Mouse (Mus musculus): ENCODE results near the gene Cep128.
"Not testable (repeated sequence)": the region's sequence is repeated elsewhere in the genome, so short reads cannot be mapped to it uniquely, and the experiment has no call there.

Cep128 gene

DNA sequence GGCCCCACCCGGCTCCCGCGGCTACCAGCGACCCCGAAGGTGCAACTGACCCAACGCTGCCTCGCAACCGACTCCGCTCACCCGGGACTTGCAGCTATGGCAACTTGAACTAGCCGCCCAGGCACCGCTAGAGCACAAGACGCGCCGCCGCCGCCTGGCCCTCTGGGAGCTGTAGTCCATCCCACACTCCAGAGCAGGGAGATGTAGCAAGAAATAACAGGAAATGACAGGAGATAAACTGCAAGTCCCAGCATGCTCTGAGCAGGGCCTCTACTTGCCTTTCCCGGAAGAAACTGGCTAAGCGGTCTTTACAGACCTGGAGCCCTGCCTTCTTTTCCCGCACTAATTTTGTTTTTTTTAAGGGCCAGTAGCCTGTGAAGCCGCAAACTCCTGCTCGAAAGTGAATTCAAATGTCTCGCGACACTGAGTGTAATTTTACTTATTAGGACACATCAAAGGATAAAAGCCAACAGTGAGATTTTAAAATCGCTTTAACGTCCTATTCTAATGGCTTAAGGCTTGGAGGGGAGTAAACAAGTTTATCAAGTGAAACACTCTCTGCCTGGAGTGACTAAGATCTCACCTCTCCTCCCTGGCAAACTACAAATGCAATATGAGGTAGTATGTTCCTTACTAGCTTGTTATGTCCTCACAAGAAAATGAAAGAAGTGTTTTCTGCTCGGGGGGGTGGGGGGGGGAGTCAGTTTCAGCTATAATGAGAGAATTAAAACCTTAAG, at the start of gene Cep128, which contains the start of gene Tshr:
Gene Cep128 (minus strand): TSS at position 129 of the 737 bp plus-strand sequence.
Gene Tshr (plus strand): TSS at position 283 of the 737 bp plus-strand sequence.
- in situ Hi-C loops (cut with MboI): loop anchor here (10.0 kb wide), 1 partner anchor 190 kb away; no protein-coding TSS in a partner anchor

DNA sequence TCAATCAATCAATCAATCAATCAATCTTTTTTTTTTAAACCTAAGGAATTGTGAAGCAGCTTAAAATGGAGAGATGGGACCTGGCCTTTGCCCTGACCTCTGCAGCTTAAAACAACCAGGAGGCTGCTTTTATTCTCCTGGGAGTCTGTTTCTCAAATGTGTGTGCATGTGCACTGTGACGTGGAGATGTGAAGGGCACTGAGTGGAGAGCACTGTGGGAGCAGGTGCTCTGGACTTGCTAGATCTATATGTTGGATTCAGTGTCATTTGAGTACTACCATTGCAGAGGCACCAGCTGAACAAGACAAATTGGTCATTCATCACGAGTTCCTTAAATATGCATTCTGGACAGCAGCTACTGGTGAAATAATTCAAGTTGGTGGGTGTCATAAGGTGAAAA, 42.9 kb upstream of the Cep128 start:
- in situ Hi-C loops (cut with MboI): no loop called here

DNA sequence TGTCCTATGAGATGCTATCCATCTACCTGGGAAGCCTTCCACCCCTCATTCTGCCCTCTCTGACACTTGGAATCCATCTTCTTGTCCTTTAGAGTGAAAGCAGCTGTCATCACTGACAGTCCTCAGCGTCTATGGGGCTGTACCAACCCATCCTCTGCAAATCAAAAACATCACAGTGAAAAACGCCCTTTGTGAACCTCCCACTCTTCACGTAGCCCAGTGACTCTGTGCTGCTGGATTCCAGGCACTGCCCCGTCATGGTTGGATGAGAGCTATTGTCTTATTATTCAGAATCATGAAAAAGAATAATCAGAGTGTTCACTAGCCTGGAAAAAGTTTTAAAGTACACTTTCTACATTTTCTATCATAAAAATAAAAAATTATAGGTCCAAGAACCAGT, 42.3 kb upstream of the Cep128 start:
- in situ Hi-C loops (cut with MboI): no loop called here

DNA sequence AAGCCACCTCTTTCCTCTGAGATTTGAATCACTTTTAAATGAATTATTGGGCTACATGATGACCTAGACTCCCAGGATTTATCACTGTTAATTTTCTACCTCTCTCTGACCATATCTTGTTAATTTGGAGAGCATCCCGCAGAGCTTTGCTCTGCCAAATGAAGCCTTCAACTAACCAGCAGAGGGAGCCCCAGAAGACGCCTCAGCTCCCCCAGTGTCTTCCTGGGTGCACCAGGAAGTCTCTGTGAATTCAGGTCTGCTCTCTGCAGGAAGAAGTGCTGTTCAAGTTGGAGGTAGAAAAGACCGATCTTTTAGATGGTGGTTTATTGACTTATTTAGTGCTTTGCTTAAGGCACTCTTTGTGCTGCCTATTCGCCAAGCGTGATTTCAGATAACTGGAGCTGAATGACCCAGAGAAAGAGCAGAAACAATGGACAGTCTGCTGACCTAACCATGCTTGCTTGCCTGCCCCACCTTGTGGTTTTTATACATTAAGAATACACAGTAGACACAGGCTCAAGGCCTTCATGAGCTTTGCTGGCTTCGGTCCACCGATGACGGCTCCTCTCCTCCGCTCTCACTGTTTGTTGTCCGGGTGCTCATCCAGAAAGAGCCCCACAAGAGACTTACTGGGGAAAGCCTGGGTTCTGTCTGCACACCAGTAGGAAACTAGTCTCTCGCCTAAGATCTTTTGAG, 39.1 kb upstream of the Cep128 start:
- in situ Hi-C loops (cut with MboI): loop anchor here (25.0 kb wide), 1 partner anchor 364 kb away; the partner anchor contains the start of gene Ston2

DNA sequence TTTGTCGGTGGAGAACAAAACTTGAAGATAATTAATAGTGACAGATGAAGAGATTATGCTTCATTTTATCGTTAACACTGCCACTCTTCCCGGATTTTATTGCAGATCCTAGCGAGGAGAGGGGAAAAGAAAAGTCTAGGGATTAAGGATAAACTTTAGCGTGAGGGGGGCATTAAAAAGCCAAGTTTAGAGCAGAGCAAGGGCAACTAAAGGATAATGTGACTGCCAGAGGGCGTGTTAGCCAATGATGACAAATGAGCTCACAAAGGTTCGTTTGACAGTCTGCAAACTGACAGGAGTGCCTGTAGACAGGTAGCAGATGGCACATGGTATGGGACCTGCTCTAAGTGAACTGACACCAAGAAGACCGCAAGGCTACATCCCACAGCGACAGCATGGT, 37.1 kb upstream of the Cep128 start:
- in situ Hi-C loops (cut with MboI): loop anchor here (25.0 kb wide), 1 partner anchor 366 kb away; the partner anchor contains the start of gene Ston2

DNA sequence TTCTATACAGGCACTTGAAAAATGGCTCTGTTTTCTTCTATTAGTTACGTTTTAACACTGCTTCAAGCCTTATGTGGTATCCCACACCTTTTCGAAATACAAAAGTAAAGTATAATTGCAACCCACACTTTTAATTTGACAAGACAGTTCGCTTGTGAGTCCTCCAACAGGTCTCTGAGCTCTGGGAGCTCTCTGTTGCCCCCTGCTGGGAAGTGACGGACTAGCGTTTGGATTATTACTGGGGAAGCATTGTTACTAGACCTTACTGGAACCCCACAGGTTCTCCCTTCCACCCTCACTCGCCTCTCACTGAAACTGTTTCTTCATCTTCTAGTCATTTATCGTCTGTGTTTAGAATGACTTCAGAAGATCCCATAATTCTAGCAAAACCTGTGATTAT, 34.6 kb upstream of the Cep128 start:
- in situ Hi-C loops (cut with MboI): loop anchor here (25.0 kb wide), 1 partner anchor 369 kb away; the partner anchor contains the start of gene Ston2

DNA sequence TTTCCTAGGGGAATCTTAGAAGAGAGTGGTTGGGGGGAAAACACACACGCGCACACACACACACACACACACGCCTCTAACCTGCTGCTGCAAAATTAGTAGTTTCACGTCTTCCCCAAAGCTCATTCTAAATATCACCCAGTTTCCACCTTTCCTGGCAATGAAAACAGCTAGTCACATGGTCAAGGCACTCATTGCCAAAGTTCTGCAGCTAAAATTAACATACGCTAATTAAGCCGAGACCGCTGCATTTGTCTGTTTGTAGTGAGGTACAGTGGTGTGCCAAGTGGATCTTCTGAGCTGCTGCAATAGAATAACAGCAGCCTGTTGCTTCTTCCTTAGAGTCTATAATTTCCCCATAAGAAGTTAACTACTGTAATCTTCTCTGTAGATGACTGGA, 32.6 kb upstream of the Cep128 start:
- in situ Hi-C loops (cut with MboI): loop anchor here (25.0 kb wide), 1 partner anchor 370 kb away; the partner anchor contains the start of gene Ston2

DNA sequence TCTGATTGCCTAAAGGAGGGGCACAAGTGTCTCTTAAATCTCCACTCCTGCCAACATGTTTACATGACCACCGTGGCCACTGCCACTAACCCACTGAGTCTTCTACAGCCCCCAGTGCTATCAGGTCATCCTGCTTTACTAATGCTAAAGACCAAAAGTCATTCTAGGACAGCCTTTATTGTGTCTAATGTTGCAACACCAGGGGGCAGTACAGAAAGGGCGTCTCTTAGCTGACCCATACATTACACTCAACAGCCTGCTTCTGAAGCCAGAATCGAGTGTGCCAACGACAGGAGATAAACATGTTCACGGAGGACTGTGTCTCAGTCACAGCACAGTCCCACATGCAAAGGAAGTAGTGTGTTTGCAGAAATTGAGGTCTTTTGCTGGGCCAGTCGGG, 30.9 kb upstream of the Cep128 start:
- in situ Hi-C loops (cut with MboI): loop anchor here (25.0 kb wide), 1 partner anchor 372 kb away; the partner anchor contains the start of gene Ston2

DNA sequence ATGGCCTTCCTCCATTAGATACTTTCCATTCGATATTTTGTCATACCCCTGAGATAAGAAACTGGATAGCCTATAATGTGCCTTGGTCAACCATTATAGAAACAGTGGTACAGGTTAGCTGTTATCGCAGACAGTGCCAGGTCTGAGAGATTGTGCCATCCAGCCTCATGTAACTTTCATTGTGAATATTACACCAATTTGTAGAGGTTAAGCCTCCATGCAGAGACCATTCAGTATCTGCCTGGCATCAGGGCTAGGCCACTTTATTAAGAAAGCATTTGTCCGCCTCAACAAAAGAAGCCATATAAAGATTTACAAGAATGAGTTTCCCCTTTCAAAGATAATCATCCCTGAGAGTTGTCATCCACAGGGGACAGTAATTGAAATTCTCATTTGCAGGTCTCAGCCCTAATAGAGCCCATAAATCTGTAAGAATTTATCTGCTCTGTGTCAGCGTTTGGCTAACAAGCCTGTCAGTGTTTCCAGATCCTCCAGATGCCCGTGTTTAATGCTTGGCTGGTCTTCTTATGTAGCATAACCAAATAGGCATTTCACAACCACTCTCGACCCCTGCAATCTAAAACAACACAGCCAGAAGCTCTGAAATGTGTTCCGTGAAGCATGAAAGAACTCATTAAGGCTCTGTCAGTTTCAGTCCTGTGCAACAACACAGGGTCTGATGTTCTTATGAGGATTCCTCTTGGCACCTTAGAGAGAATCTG, 28.4 kb upstream of the Cep128 start:
- in situ Hi-C loops (cut with MboI): loop anchor here (25.0 kb wide), 1 partner anchor 375 kb away; the partner anchor contains the start of gene Ston2

DNA sequence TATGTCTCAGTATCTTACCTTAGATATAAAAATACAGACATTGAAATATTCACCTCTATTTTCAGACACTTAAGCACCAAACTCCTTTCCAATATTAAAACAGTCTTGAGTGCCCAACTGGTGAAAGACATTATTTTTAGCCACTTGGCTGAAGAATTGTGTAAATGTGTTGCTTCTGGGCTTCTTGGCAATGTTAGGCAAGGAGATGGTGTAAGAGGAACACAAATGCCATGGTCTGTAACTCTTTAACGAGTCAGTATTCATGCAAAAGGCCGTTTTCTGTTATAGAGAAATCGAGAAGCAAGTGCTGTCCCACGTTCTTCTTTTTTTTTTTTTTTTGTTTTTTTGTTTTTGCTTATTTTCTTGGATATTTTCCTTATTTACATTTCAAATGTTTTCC, 26.1 kb upstream of the Cep128 start:
- in situ Hi-C loops (cut with MboI): loop anchor here (25.0 kb wide), 1 partner anchor 377 kb away; the partner anchor contains the start of gene Ston2

DNA sequence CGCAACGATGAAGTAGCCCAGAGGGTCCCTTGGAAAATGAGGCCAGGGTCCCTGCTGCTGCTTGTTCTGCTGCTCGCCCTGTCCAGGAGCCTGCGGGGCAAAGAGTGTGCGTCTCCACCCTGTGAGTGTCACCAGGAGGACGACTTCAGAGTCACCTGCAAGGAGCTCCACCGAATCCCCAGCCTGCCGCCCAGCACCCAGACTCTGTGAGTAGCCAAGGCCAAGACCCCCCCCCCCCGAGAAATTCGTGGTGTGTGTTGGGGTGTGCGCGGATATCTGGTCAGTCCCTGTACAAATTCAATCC, 16.8 kb upstream of the Cep128 start:
- in situ Hi-C loops (cut with MboI): loop anchor here (25.0 kb wide), 1 partner anchor 386 kb away; the partner anchor contains the start of gene Ston2

DNA sequence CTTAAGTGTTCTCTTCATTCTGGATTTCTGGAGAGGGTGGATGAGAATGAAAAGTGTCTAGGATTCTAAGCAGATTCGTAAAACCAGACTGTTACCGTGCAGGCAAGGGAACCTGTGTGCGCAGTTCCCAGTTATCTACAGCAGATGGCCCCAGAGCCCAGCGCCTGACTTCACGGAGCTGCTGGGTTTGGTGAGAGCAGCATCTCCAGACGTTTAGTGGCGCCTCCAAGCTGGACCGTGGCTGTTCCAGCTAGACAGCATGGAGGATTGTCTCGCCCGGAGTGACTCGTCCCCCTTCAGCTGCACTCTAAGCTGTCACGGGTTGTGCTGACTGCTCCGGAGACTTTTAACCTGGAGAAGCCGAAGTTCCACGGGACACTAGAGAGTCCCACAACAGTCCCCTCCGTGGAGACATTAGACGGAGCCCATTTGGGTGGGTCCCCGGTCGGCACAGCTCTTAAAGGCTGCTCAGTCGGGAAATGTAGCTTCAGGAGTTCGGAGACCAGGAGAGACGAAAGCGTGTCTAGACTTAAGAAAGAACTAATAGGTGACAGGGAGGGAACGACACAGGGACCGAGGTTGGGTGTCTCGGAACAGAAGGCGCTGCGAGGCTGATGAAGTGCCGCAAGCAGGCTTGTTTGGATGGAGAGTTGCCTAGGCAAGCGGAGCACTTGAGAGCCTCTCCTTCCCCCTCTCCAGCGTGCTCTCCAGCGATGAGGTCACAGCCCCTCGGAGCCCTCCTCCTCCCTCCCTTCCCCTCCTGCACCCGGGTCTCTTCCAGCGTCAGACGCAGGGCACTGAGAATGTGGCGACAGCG, 16.2 kb upstream of the Cep128 start:
- in situ Hi-C loops (cut with MboI): loop anchor here (25.0 kb wide), 1 partner anchor 387 kb away; the partner anchor contains the start of gene Ston2

DNA sequence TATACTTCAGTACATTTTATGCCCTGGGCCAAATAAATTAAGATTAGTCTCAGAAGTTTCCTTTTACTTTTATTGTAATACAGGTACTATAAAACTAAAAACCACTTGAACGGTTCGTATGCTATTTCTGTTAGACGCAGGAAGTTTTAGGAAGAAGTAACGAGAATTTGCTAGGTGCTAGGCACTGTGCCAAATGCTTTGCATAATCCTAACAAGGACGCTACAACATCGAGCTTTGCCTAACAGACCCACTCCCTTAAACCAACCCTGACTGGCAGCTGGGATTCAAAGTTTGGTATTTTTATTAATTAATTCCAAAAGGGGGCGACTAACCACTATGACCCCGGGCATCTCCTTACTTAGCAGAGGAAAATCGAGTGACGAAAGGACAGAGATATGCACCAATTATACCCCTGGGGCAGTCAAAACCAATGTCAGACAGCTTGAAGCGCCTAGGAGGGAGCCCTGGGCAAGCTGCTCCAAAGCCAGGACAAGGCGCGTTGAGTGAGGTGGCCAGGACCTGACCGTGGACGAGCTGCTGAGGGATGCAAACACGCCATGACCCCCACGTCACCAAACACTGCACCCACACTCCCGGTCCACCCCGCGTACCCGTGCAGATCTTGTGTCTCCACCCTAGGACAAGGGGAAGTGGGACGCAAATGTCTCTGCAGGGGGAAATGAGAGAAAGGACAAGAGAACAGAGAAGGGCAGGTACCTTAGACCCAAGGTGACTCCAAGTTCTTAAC, 519 bp downstream of the Cep128 start:
- in situ Hi-C loops (cut with MboI): loop anchor here (10.0 kb wide), 1 partner anchor 191 kb away; no protein-coding TSS in a partner anchor

DNA sequence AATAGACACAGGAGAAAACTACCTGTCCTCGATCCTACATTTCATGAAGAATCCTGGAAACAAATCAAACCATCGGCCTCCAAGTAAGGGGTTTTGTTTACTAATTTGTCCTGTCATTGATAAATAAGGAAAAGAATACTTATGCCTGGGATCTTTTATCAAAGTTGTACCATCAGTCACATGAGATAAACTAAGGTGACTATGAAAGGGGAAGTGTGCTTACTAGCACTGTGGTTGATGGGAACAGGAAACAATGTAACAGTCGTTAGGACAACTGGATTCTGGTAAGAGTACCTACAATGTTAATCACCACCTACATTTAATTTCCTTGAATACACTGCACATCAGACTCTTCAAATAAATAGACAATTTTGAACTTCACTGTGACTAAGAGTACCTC, 15.0 kb downstream of the Cep128 start:
- in situ Hi-C loops (cut with MboI): no loop called here

DNA sequence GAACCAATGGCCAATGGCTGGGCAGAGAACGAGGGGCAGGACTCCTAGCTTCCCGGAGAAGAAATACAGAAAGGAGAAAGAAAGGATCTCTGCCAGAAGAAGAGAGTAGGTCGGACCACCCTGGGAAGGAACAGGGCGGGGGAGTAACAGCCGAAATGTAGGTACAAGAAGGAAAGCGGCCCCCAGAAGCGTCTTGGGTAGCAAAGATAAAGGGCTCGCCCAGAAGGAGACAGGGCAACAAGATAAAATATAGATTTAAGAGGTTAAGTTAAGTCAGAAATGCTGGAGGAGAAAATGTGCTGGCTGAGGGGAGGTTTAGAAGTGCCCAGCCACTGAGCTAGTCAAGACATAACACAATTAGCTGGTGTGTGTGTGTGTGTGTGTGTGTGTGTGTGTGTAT, 30.4 kb downstream of the Cep128 start:
- in situ Hi-C loops (cut with MboI): no loop called here

DNA sequence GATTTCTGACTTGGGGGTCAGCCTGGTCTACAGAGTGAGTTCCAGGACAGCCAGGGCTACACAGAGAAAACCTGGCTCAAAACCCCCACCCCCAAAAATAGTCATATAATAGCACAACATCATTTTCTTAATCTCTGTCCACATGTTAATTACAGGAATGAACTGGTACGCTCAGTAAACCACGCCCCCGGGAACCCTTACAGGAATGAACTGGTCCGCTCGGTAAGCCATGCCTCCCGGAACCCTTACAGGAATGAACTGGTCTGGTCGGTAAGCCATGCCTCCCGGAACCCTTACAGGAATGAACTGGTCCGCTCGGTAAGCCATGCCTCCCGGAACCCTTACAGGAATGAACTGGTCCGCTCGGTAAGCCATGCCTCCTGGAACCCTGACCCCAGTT, 45.6 kb downstream of the Cep128 start:
- in situ Hi-C loops (cut with MboI): not testable (repeated sequence)

DNA sequence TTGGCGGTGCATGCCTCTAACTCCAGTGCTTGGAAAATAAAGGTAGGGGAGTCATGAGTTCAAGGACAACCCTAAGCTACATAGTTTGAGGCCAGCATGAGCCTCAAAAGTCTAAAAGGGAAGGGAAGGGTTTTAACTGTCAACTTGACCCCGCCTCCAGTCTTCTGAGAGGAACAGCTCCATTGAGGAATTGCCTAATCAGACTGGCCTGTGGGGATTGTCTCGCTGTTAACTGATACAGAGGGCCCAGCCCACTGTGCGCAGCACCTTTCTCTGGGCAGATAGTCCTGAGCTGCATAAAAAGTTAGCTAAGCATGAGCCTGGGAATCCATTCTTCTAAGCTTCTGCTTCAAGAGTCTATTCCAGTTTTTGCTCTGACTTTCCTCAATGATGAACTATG, 56.7 kb downstream of the Cep128 start:
- in situ Hi-C loops (cut with MboI): no loop called here

DNA sequence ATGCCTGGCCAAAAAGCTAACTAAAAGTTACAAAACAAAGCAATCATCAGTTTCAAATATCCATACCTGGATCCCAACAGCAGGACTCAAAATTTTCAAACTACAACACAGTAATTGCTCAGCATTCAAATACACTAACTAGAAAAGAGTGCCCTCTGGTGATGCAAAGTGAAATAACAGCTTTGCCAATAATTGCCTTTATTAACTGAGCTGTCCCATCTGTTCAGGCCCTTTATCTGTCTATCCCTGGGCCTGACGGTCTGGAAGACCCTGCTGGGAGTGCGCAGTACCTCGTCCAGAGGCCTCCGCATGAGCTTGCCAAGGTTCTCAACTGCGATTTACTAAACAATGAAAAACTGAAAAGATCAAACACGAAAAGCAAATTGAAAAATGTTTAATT, 58.1 kb downstream of the Cep128 start:
- in situ Hi-C loops (cut with MboI): no loop called here

DNA sequence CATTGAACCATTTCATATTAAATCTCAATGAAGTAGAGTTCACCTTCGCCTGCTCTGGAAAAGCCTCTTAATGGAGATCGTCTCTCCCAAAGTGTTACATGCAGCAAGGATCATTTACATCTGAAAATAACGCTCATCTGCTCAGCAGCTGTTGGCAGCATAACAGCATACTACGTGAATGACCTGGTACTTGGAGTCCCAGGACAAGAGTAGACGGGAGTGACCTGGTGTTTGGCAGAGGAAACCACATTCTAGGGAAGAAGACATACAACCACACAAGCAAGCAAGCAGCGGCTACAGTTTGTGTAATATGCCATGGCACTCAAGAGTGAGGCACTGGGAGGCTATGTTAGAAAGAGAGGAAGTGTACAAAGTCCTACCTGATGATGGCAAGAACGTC, 69.2 kb downstream of the Cep128 start:
- in situ Hi-C loops (cut with MboI): loop anchor here (25.0 kb wide), 1 partner anchor 578 kb away; the partner anchor contains the start of gene Dio2

DNA sequence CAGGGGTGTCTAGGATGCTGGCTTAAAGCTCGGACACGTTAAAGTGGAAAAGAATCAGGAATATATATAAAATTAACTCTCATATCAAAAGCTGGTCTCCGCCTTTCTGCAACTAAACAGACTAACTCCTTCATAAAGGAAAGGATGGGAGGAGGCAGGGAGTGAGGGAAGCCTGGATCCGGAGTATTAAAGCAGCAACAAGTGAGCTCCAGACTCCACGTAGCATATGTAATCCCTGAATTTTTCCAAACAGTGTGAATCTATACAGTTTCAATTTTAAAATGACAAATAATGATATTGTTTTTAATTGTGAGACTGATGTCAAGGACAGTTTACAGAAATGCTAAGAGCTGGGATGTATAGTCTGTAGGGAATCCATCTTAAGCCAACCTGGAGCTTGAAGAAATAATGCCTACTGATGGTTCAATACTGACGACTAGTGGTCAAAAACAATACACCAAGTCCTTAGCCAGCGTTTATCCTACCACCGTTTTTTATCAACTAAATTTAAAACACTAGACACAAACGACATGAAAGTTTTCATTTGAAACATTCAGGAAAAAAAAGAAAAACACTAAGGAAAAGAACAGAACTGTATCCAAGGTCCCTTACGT, 70.1 kb downstream of the Cep128 start:
- in situ Hi-C loops (cut with MboI): loop anchor here (25.0 kb wide), 1 partner anchor 577 kb away; the partner anchor contains the start of gene Dio2
